Mouse (Mus musculus): ENCODE measurements around the gene Vmn2r84. TPM values are rescaled to one million over a fixed set of nuclear protein-coding genes. Genes with fewer than 3 reads are reported as not detected.

Gene Vmn2r84
- not detected in 2 replicates for polyA plus RNA-seq (2012; rRNA removed; ENCODE audit: low replicate concordance)

DNA sequence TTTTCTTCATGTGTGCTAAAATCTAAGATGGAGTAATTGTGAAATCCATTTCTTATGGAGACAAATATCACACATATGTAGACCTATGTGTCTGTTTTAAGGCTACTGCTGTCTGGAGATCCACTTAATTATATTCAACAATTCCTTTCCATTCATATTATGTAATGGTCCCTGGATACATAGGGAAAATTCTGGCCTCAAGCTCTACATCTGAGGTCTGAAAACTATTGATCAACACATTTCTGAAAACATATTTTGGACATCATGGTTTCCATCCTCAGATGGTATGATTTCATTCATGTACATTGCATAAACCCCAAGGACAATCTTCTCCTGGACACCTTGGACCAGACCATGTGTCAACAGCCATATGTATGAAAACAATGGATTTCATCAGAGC is at the start of gene Vmn2r84:
Gene Vmn2r84 (minus strand): TSS at position 101 of the 400 bp plus-strand sequence.

DNA sequence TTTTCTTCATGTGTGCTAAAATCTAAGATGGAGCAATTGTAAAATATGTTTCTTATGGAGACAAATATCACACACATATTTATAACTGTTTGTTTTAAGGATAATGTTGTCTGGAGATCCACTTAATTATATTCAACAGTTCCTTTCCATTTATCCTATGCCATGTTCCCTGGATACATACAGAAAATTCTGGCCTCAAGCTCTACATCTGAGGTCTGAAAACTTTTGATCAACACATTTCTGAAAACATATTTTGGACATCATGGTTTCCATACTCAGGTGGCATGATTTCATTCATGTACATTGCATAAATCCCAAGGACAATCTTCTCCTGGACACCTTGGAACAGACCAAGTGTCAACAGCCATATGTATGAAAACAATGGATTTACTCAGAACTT is 35.5 kb upstream of the Vmn2r84 start, which contains the start of gene Vmn2r85:
Gene Vmn2r85 (minus strand): TSS at position 101 of the 400 bp plus-strand sequence.

Other genes with a start within 250 kb of the Vmn2r84 start
- not detected in 2 replicates for gene Olfr825, start 227.6 kb downstream of the Vmn2r84 start, polyA plus RNA-seq (2012; rRNA removed; ENCODE audit: low replicate concordance)
- not detected in 2 replicates for gene Olfr826, start 210.1 kb downstream of the Vmn2r84 start, polyA plus RNA-seq (2012; rRNA removed; ENCODE audit: low replicate concordance)
- not detected in 2 replicates for gene Olfr827, start 179.9 kb downstream of the Vmn2r84 start, polyA plus RNA-seq (2012; rRNA removed; ENCODE audit: low replicate concordance)
- not detected in 2 replicates for gene Neurod4, start 114.1 kb downstream of the Vmn2r84 start, polyA plus RNA-seq (2012; rRNA removed; ENCODE audit: low replicate concordance)
- gene Tespa1, start 71.5 kb downstream of the Vmn2r84 start, polyA plus RNA-seq (2012; rRNA removed; ENCODE audit: low replicate concordance) = 0.21 and 0.95 TPM in 2 replicates
- gene Vmn2r85, start 35.4 kb upstream of the Vmn2r84 start, polyA plus RNA-seq (2012; rRNA removed; ENCODE audit: low replicate concordance) = not detected in 2 replicates
- not detected in 2 replicates for gene Vmn2r86, start 61.7 kb upstream of the Vmn2r84 start, polyA plus RNA-seq (2012; rRNA removed; ENCODE audit: low replicate concordance)
- not detected in 2 replicates for gene Vmn2r87, start 103.1 kb upstream of the Vmn2r84 start, polyA plus RNA-seq (2012; rRNA removed; ENCODE audit: low replicate concordance)